Mouse (Mus musculus): ENCODE measurements at regions not wholly inside any gene's neighbourhood (a gene's known extent, or its start where the extent isn't known, plus 50 kb on each side); places are given as distances from the start of the nearest gene placed in this dataset.

DNA sequence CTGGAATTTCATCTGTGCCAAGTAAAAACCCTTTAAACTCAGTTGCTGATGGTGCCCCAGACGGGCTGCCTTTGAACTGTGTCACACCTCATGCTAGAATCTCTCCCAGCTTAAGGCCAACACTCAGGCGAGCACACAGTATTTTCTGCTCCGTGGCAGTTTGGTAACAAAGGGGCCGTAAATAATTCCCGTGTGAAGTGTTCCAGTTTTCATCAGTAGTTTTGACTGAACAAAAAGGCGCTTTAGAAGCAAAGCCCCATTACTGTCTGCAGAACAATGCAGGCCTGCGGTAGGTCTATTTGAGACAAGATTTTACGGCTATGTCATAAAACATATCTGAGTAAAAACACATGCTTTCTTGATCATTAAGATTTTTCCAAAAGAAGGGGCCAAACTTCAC lies 155.0 kb downstream of the 1700129C05Rik start:
- TF ChIP-seq CTCF (IDR thresholded peaks at IDR 0.05; ENCODE audit: extremely low read depth, insufficient read depth, insufficient read length, insufficient replicate concordance) (no peak), POLR2A (IDR thresholded peaks at IDR 0.05; ENCODE audit: low read depth, low read length) (no peak)

Data from spleen, adult 2 months (tissue).